Mouse (Mus musculus): Measurements from ENCODE around the gene Cd200. TPM values are rescaled to one million over a fixed set of nuclear protein-coding genes. Genes with fewer than 3 reads are reported as not detected.

Cd200 gene
- polyA plus RNA-seq (2021; fragmentation: Nextera tagmentation): 119 and 126 TPM in 2 replicates
- long read RNA-seq, experiment 1, transcript Cd200-202 (6 exons, 2,347 nt): major isoform, 544 of 632 reads
- long read RNA-seq, experiment 1, partial matches to known transcripts: 34 of 632 reads
- long read RNA-seq, experiment 1, other reads (novel, unspliced or antisense): 53 of 632 reads
- long read RNA-seq, experiment 2, transcript Cd200-202 (6 exons, 2,347 nt): major isoform, 61 of 94 reads
- long read RNA-seq, experiment 2, partial matches to known transcripts: 10 of 94 reads
- long read RNA-seq, experiment 2, other reads (novel, unspliced or antisense): 21 of 94 reads

DNA sequence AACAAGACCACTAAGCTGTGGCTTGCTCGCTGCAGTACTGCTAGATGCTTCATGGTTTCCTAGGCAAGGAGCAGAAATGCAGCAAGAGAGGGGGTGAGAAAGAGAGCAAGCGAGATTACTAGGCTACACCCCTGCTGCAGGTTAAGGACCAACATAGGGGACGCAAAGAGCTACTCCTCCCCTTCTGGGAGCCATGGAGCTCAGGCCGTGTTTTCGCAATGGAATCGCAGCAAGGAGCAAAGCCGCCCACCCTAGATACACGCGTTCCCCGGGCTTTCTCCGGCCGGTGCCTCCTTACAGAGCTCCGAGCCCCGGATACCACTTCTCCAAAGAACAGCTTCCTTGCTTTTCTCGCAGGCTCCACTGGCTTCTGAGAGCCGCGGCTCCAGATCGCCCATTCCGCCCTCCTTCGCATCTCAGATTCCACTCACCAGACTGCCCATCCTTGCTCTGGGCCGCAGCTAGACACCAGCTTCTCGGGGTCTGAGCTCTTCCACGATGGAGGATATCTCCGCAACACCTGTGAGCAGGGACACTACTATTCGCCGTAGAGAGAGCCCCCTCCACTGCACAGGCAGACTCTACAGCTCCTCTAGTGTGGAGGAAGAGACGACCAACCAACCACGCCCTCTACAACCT, at the start of gene Cd200:
TSS of gene Cd200 (minus strand) at position 629 of the 639 bp plus-strand sequence.

Other genes starting within 250 kb of the Cd200 start
- gene Btla, start 184.7 kb downstream of the Cd200 start, polyA plus RNA-seq (2021; fragmentation: Nextera tagmentation): not detected in 2 replicates
- gene Gm609, start 83.9 kb upstream of the Cd200 start, polyA plus RNA-seq (2021; fragmentation: Nextera tagmentation): 0.10 and 0.13 TPM in 2 replicates
- gene Gm17783, start 123.0 kb upstream of the Cd200 start, polyA plus RNA-seq (2021; fragmentation: Nextera tagmentation): not detected in 2 replicates
- not detected in 2 replicates for gene Slc9c1, start 126.3 kb upstream of the Cd200 start, polyA plus RNA-seq (2021; fragmentation: Nextera tagmentation)
- not detected in 2 replicates for gene Gcsam, start 201.3 kb upstream of the Cd200 start, polyA plus RNA-seq (2021; fragmentation: Nextera tagmentation)
- 0.11 and 0.12 TPM in 2 replicates for gene BC016579, start 245.0 kb upstream of the Cd200 start, polyA plus RNA-seq (2021; fragmentation: Nextera tagmentation)

All from left cerebral cortex, adult 6 months (tissue).